Mouse (Mus musculus) left cerebral cortex, postnatal 25 days (tissue): Measurements from ENCODE around the gene Cys1. TPM values are rescaled to one million over a fixed set of nuclear protein-coding genes. Genes with fewer than 3 reads are reported as not detected.
A peak's percentile ranks its signal among the peaks of the same experiment; 100 is the strongest.
"Not testable (repeated sequence)": the region's sequence is repeated elsewhere in the genome, so short reads cannot be mapped to it uniquely, and the experiment has no call there.

ENCODE experiments used
- DNase-seq, 2 experiments: peaks; one replicate each; pipeline ENCODE4 v3.0.0; 2022; ENCODE audit warnings: low spot score in 2 of 2, mixed read lengths in 1 of 2
- intact Hi-C: fragments of 180-260 bp; cut with DNase I; formaldehyde crosslinking; loops from one replicate; pipeline ENCODE4 v1.15.1; 2025
- total RNA-seq, 2 experiments: library from RNA; stranded (reverse); gene quantifications; 2 replicates each; pipeline ENCODE4 v1.2.3; 2021

Gene Cys1
- total RNA-seq, 2 experiments from 2014 or later: 15.5 to 15.6 TPM

DNA sequence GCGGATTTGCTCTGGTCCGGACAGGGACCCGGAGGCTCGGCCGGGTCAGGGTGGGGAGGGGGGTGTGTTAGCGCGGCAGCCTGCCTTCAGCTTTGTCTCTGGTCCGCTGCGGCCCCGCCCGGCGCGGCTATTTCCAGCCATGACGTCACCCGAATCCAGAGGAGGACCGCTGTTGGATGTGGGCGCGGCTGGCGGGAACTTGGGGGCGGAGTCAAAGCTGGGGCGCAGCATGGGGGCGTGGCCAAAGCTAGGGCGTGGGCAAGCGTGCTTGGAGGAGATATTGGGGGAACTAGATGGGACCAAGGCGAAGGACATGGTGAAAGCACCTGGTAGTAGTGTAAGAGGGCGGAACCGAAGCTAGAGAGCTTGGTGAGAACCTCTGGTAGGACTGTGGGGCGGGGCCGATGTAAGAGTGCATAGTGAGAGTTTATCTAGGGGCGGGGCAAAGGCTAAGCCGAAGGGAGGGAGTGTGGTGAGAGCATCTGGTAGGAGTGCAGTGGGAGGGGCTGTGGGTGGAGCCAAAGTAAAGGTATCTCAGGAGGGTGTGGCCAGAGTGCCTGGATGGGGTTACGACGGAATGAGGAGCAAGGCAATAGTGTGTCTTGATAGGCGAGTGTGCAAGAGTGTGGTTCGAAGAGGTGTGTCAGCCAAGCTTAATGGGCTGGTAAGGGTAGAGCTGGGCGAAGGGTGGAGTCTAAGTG is 29.8 kb downstream of the Cys1 start:
- DNase-seq: peak; percentile 90 to 94
- intact Hi-C loops: no loop called here

- intact Hi-C loops: no loop called here
- peak; percentile 98 for DNase-seq
Measured at GRCm38 (mm10) chr12:24651063-24651557, 30.5 kb downstream of the Cys1 start, which contains the start of gene Klf11. Klf11 (plus strand) TSS chr12:24651274.

GRCm38 (mm10) chr12:24650415-24651062 is 31.1 kb downstream of the Cys1 start:
- DNase-seq: no peak
- intact Hi-C loops: no loop called here

DNA sequence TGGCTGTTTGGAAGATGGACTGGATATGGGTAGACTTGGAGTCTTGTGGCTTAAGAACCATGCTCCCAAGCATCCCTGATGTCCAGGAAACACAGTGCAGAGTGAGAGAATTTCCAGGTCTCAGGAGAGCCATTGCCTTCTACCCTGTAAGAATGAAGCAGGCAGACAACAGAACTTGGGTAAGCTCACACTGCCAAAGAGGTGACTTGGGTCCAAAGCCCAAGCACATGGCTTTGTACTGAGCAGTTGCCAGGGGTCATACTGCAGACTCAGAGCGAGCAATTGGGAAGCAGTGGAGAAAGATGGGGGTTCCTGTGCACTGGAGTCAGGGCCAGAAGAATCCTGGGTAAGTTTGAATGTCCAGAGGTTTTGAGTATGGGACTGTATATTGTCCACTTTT is 33.5 kb downstream of the Cys1 start:
- DNase-seq: no peak
- intact Hi-C loops: no loop called here

DNA sequence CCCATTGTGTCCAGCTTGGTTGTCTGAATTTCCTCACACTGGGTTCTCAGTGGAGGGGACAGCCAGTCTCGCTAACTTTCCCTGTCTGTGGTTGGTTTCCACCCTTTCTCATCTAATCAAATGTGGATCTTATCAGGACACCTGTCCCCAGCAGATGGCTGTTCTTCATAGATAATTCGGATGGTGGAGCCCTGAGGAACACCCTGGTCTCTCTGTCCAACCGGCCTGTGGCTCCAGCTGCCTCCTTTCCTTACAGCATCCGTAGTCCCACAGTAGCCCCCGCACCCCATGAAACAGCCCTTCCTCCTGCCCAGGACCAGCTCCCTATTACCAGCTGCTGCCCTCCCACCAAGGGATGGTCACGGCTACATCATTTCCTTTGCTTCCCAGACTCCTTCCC is 35.7 kb downstream of the Cys1 start:
- no peak for DNase-seq
- intact Hi-C loops: no loop called here

DNA sequence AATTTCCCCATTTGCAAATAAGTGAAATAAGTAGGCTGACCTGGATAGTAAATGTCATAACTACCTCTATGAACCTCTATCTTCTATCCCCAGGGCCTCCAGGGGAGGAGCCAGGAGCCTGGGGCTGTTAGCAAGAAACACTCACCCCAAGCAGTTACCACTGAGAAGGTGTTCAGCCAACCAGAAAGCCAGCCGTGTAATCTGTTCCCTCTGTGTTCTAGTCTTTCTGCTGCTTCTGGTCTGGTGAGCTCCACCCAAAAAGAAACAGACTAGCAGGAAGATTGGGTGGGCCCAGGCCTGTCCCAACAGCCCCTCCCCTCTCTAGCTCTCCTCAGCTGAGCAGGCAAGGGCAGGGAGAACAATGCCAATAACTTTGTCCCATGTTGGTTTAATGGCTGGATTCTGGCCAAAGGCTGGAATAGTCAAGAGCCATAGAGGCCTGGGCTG is 37.5 kb downstream of the Cys1 start:
- no peak for DNase-seq

DNA sequence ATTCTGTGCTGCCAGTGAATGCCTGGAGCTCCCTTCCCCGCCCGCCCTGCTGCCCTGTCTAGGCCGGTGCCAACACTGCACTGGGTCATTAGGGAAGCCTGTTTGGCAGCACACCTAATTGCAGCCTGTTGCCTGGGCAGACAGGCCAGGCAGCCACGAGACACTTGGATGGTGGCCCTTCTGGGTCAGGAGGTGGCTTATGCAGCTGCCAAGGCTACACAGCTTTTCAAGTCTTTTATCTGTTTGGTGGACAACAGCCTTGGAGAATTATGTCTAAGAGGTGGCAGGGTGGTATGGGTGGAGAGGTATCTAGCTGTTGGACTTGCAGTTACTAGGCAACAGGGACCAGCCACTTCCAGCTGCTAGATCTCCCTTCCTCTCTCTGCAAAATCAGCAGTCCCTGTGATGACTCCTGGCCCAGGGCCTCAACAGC is 39.2 kb downstream of the Cys1 start:
- intact Hi-C loops: no loop called here
- peak; percentile 54 to 55 for DNase-seq

More for the DNA sequence above, 37.5 kb downstream of the Cys1 start:
- intact Hi-C loops: no loop called here

DNA sequence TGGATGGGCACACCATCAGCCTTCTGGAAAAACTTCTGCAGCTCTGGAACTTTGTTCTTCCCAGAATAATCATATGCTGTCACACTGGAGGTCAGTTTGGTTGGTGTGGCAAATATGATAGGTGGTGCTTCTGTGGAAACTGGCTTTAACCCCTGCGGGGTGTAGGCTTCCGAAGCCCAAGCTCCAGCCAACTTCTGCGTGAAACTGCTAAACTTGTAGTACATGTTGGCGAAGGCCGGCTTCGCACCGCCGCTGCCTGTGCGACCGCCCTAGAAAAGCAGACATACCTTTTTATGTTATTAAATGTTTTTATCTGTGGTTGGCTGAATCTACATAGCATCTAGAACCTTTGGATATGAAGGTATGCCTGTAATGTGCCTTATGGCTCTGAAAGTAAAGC is 42.8 kb downstream of the Cys1 start:
- DNase-seq, intact Hi-C loops: not testable (repeated sequence)

- no peak for DNase-seq
- intact Hi-C loops: no loop called here
Measured at GRCm38 (mm10) chr12:24634648-24635047, 47.0 kb downstream of the Cys1 start.

DNA sequence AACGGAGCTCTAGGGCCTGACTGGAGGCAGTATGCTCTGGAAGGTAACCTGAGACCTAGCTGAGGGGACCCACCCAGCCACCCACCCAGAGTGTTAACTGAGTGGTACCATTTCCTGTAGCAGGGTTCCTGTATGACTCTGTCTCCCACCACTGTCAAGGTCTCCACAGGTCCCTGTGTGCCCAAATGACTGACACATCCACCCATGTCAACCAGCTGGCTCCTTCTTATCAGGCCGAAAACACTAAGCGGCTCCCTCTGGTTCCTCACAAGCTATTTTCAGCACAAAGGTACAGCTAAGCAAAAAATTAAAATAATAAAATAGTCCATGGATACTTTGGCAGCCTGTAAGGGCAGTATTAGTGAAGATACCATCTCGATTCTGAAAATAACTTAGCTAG is 47.4 kb downstream of the Cys1 start:
- intact Hi-C loops: no loop called here
- no peak for DNase-seq

DNA sequence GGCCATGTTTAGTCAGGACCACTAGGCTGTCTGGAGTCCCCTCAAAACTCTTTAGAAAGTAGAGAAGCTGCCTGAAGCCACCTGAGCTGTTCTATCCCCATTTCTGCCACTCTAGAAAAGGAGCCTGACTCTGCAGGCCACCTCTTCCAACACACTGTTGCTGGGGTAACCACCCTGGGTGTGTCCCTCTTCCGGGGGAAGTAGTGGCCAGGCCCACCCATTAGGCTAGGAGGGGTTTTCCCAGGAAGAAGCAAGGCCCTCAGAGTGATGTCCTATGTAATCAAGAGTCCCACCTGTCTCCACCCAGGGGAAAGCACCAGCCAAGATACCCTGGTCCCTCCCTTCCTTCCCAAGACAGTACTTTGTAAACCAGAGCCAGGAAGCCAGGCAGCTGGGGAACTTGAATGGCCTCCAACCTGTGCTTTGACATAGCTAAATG is 47.8 kb downstream of the Cys1 start:
- no peak for DNase-seq
- intact Hi-C loops: no loop called here

- no peak for DNase-seq
- intact Hi-C loops: no loop called here
Measured at GRCm38 (mm10) chr12:24632404-24632803, 49.2 kb downstream of the Cys1 start.

GRCm38 (mm10) chr12:24630220-24630619 is 51.4 kb downstream of the Cys1 start:
- DNase-seq: peak in 1 of 2 experiments; percentile 28
- intact Hi-C loops: no loop called here

GRCm38 (mm10) chr12:24627215-24627614 is 54.4 kb downstream of the Cys1 start:
- intact Hi-C loops: no loop called here
- DNase-seq: no peak

GRCm38 (mm10) chr12:24626401-24626800 is 55.2 kb downstream of the Cys1 start:
- no peak for DNase-seq
- intact Hi-C loops: no loop called here

DNA sequence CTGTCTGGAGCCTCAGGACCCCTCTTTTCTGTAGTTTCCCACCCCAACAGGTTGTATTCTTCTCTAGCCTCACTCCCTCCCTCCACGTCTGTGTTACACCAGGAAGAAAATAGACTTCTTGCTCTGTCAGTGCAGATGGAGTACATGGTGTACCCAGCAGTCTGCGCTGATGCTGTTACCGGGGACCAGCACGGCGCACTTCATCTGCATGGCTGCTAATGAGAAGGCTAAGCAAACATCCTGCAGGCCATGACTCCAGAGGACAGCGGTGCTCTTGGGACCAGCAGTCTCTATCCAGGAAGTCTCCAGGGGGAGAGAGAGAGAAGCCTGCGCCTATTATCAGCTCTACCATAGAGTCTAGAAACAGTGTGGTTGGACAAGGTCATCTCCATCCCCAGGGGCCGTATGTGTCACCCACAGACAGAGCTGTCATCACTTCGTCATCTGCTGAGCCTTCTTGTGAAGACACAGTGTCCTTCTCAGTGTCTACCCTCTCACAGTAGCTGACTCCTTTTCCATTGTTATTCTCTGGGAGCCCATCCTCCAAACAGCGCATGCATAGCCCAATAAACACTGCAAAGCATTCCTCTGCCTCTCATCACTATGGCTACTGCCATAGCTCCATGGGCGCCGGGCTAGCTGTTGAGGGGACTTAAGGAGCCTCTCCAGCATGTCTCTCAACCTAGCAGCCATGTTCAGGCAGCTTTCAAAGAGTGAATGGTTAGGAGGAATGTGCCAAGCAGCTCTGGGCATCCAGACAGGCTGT is 57.9 kb downstream of the Cys1 start:
- intact Hi-C loops: no loop called here
- no peak for DNase-seq

DNA sequence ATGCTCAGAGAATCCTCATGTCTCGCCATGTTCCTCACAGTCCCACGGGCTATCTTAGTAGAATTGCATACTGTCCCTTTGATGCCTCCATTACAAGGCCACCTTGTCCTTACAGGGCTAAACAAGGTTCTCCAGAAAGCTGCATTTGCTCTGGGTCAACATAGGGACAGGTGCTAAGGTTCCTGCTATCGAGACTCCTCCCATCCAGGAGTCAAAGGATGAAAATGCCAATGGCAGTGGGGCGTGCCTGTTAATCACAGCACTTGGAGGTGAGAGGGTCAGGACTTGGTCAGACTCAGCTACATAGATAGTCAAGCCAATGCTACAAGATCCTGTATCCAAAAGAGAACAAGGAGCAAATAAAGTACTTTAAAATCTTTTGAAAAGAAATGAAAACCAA is 62.2 kb downstream of the Cys1 start:
- DNase-seq: no peak
- intact Hi-C loops: no loop called here
